Mouse (Mus musculus) bone marrow, adult 2 months (tissue): ENCODE results near the gene Vps25.

Experiments used
- CTCF ChIP-seq: fragments of 200-500 bp; IDR thresholded peaks from 2 replicates; pipeline ENCODE4 v1.5.1; 2011; ENCODE audit warnings: low read length, control low read depth; ENCODE audit not compliant: control insufficient read depth, insufficient read depth
- POLR2A ChIP-seq: fragments of 200-500 bp; IDR thresholded peaks from 2 replicates; pipeline ENCODE4 v1.6.1; 2011; ENCODE audit warnings: low read depth, mild to moderate bottlenecking, control low read depth, low read length, borderline replicate concordance; ENCODE audit not compliant: control insufficient read depth

- TF ChIP-seq POLR2A = no peak
- no peak for TF ChIP-seq CTCF
Observed at GRCm38 (mm10) chr11:101224337-101224736, 29.2 kb upstream of the Vps25 start.
